Mouse (Mus musculus): Measurements from ENCODE around the gene Pde2a.

GRCm38 (mm10) chr7:101416391-101416790 is 5.1 kb upstream of the Pde2a start:
- no peak for TF ChIP-seq CTCF (IDR thresholded peaks at IDR 0.05; ENCODE audit: low read depth, low read length)
- no peak for TF ChIP-seq EP300 (IDR thresholded peaks at IDR 0.05; ENCODE audit: insufficient read depth, low read depth, low read length)

All from ES-Bruce4 (cell line).